Mouse (Mus musculus) gastrocnemius, postnatal 10 days (tissue): ENCODE measurements at regions not wholly inside any gene's neighbourhood (a gene's known extent, or its start where the extent isn't known, plus 50 kb on each side); places are given as distances from the start of the nearest gene placed in this dataset.
"Not testable (repeated sequence)": the region's sequence is repeated elsewhere in the genome, so short reads cannot be mapped to it uniquely, and the experiment has no call there.

Experiments used
- DNase-seq: peaks from one replicate; pipeline ENCODE4 v3.0.0; 2021; ENCODE audit warnings: mixed read lengths

GRCm38 (mm10) chrX:15322207-15322839 lies 1111.4 kb downstream of the H2al1n start:
- DNase-seq = peak; percentile 7

- DNase-seq = no peak
These were observed 1112.0 kb downstream of the H2al1n start for GRCm38 (mm10) chrX:15322958-15323357.

- DNase-seq = not testable (repeated sequence)
These were observed 1154.2 kb downstream of the H2al1n start for GRCm38 (mm10) chrX:15365135-15365534.
